Mouse (Mus musculus): ENCODE data around the gene Xpo5. TPM values are rescaled to one million over a fixed set of nuclear protein-coding genes. Genes with fewer than 3 reads are reported as not detected.
A peak's percentile ranks its signal among the peaks of the same experiment; 100 is the strongest.

Gene Xpo5
- polyA plus RNA-seq, 1 experiment, result 46.1 TPM

DNA sequence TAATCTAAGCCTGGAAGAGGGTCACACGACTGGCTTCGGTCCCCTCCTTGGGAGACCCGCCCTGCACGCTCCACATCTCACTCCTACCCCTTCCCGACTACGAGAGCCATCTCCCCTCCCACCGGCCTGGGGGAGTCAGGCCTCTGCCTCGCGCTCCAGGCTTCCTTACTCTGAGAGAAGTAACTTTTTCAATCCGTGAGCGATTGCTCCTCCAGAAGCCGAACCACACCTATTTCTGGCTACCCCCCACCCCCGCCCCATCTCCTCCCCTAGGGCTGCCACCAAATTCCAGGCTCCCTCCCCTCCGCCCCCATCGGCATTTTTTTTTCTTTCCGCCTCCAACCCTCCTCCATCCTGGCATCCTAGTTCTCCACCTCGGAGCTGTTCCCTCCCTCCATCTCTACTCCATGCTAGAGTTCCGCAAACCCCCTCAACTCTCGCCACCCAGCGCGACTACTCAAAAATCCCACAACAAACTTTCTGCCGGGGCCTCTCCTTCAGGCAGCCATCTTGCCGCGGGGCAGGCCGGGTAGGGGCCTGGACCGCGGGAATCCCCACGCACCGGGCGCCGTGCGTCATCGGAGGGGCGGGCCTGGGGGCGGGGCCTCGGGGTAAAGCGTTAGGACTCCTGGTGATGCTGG, 80.0 kb downstream of the Xpo5 start, which contains the start of gene Tjap1:
TSS of gene Tjap1 (minus strand) at position 544 of the 641 bp plus-strand sequence.
- H3K79me2 ChIP-seq (ENCODE audit: control insufficient read depth, insufficient read depth), result peaks cover 47% of the 10 kb centered on the region
- peak within 1 kb of the TSS; percentile 80 for H3ac ChIP-seq (ENCODE audit: control insufficient read depth, insufficient read length, low read depth)
- peaks cover 39% of the 10 kb centered on the region for H3K79me3 ChIP-seq (ENCODE audit: low read depth)
- H3K27me3 ChIP-seq (ENCODE audit: control insufficient read depth, insufficient read depth, insufficient read length), result no peaks in the 10 kb centered on the region
- peaks cover 28% of the 10 kb centered on the region for H3K36me3 ChIP-seq (ENCODE audit: control insufficient read depth, insufficient read depth)
- no peak for TF ChIP-seq MYOG (IDR thresholded peaks at IDR 0.05; ENCODE audit: control insufficient read depth, extremely low read depth, insufficient read length)
- no peak for TF ChIP-seq USF1 (IDR thresholded peaks at IDR 0.05; ENCODE audit: low read depth)
- no peak for TF ChIP-seq CTCF (IDR thresholded peaks at IDR 0.05; ENCODE audit: control insufficient read depth, insufficient read depth, insufficient read length)
- no peak for TF ChIP-seq FOSL1 (IDR thresholded peaks at IDR 0.05; ENCODE audit: insufficient read depth, low read length, poor library complexity, severe bottlenecking)
- TF ChIP-seq MYOD1 (IDR thresholded peaks at IDR 0.05; ENCODE audit: control insufficient read depth, insufficient read length, low read depth), result no peak
- no peak for TF ChIP-seq CEBPB (IDR thresholded peaks at IDR 0.05; ENCODE audit: low read depth)
- no peak for TF ChIP-seq MAX (IDR thresholded peaks at IDR 0.05)
- peak within 1 kb of the TSS; percentile 63 for H3K4me3 ChIP-seq (ENCODE audit: insufficient read depth, poor library complexity, severe bottlenecking)

DNA sequence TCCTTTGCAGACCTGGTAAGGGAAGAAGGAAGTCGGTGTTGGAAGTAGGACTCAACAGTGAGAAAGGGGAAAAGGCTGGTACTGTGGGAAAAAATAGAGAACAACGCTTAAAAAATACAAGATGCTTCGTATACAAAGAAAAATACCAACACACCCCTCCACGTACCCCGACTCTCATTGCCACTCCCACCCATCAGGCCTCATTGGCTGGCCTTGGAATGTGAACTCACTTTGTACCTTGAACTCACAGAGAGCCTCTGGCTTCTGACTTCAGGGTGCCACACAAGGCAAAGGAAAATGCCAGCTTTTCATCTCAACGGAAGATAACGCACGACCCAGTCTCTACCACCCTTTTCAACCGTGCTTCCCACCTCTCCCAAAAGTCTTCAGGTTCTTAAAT, 80.6 kb downstream of the Xpo5 start:
- H3K27me3 ChIP-seq (ENCODE audit: control insufficient read depth, insufficient read depth, insufficient read length), result no peaks in the 10 kb centered on the region
- TF ChIP-seq USF1 (IDR thresholded peaks at IDR 0.05; ENCODE audit: low read depth) (no peak), FOSL1 (IDR thresholded peaks at IDR 0.05; ENCODE audit: insufficient read depth, low read length, poor library complexity, severe bottlenecking) (no peak), MAX (IDR thresholded peaks at IDR 0.05) (no peak), CEBPB (IDR thresholded peaks at IDR 0.05; ENCODE audit: low read depth) (no peak), MYOG (IDR thresholded peaks at IDR 0.05; ENCODE audit: control insufficient read depth, extremely low read depth, insufficient read length) (no peak), MYOD1 (IDR thresholded peaks at IDR 0.05; ENCODE audit: control insufficient read depth, insufficient read length, low read depth) (no peak), CTCF (IDR thresholded peaks at IDR 0.05; ENCODE audit: control insufficient read depth, insufficient read depth, insufficient read length) (no peak)
- H3K4me3 ChIP-seq (ENCODE audit: insufficient read depth, poor library complexity, severe bottlenecking), result no peak overlapping the region
- H3K36me3 ChIP-seq (ENCODE audit: control insufficient read depth, insufficient read depth), result peaks cover 28% of the 10 kb centered on the region
- no peak overlapping the region for H3ac ChIP-seq (ENCODE audit: control insufficient read depth, insufficient read length, low read depth)
- peaks cover 45% of the 10 kb centered on the region for H3K79me2 ChIP-seq (ENCODE audit: control insufficient read depth, insufficient read depth)
- H3K79me3 ChIP-seq (ENCODE audit: low read depth), result peaks cover 39% of the 10 kb centered on the region

DNA sequence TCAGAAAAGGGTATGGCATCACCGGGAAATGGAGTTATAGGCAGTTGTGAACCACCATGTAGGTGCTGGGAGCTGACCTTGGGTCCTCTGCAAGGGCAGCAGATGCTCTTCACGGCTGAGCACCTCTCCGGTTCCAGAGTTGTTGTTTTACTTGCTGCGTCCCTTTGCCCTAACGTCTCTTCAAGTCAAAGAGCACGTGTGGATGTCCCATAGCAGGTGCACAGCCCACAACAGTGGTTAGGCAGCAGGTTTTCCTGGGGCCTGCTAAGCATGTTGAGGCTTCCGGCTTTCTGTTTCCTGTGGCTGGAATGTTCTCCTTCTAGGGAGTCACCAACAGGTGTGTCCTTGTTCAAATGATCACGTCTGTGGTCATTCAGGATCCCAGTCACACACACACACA, 81.3 kb downstream of the Xpo5 start:
- peaks cover 21% of the 10 kb centered on the region for H3K36me3 ChIP-seq (ENCODE audit: control insufficient read depth, insufficient read depth)
- no peak overlapping the region for H3K4me3 ChIP-seq (ENCODE audit: insufficient read depth, poor library complexity, severe bottlenecking)
- peaks cover 37% of the 10 kb centered on the region for H3K79me3 ChIP-seq (ENCODE audit: low read depth)
- H3ac ChIP-seq (ENCODE audit: control insufficient read depth, insufficient read length, low read depth), result no peak overlapping the region
- peaks cover 37% of the 10 kb centered on the region for H3K79me2 ChIP-seq (ENCODE audit: control insufficient read depth, insufficient read depth)
- TF ChIP-seq MYOD1 (IDR thresholded peaks at IDR 0.05; ENCODE audit: control insufficient read depth, insufficient read length, low read depth) (peak; percentile 14), USF1 (IDR thresholded peaks at IDR 0.05; ENCODE audit: low read depth) (no peak)
- H3K27me3 ChIP-seq (ENCODE audit: control insufficient read depth, insufficient read depth, insufficient read length), result no peaks in the 10 kb centered on the region

DNA sequence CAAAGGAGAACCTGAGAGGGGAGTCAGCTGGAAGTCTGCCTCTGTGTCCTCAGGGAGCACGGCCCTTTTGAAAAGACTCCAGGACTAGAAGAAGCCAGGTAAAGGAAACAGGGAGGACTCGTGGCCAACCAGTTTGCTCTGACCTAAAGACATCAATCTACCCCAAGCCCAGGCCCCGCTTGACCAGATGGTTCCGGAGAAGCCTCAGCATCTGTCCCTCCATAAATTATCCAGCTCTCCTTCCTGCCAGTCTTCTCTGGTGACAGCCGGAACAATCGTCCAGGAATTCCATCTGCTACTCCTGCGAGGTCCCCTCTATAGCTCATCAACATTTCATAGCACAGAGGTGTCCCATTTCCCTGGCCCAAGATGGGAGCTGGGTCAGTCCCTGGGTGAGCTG, 82.1 kb downstream of the Xpo5 start:
- Histone ChIP-seq H3K79me3 (ENCODE audit: low read depth) (peaks cover 29% of the 10 kb centered on the region), H3K36me3 (ENCODE audit: control insufficient read depth, insufficient read depth) (peaks cover 13% of the 10 kb centered on the region), H3K27me3 (ENCODE audit: control insufficient read depth, insufficient read depth, insufficient read length) (no peaks in the 10 kb centered on the region), H3K4me3 (ENCODE audit: insufficient read depth, poor library complexity, severe bottlenecking) (no peak overlapping the region), H3K79me2 (ENCODE audit: control insufficient read depth, insufficient read depth) (peaks cover 30% of the 10 kb centered on the region), H3ac (ENCODE audit: control insufficient read depth, insufficient read length, low read depth) (no peak overlapping the region)
- peak; percentile 81 for TF ChIP-seq MYOD1 (IDR thresholded peaks at IDR 0.05; ENCODE audit: control insufficient read depth, insufficient read length, low read depth)
- no peak for TF ChIP-seq MAX (IDR thresholded peaks at IDR 0.05)

DNA sequence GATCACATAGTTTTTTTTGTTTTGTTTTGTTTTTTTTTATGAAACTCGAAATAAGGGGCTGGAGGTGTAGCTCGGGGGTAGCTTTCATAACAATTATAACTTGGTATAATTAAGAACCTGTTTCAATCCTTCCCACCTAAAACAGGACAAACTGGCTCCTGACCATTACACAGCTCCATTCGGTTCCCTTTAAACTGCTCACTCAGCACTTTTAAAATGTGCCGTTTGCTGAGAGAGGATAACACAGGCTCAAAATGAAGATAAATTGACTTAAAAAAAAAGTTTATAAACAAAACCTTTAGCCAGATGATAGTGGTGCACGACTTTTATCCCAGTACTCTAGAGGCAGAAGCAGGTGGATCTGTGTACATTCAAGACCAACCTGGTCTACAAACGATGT, 82.8 kb downstream of the Xpo5 start:
- no peaks in the 10 kb centered on the region for H3K27me3 ChIP-seq (ENCODE audit: control insufficient read depth, insufficient read depth, insufficient read length)
- TF ChIP-seq CEBPB (IDR thresholded peaks at IDR 0.05; ENCODE audit: low read depth) (no peak), MYOD1 (IDR thresholded peaks at IDR 0.05; ENCODE audit: control insufficient read depth, insufficient read length, low read depth) (no peak), MAX (IDR thresholded peaks at IDR 0.05) (no peak), MYOG (IDR thresholded peaks at IDR 0.05; ENCODE audit: control insufficient read depth, extremely low read depth, insufficient read length) (no peak), USF1 (IDR thresholded peaks at IDR 0.05; ENCODE audit: low read depth) (no peak), CTCF (IDR thresholded peaks at IDR 0.05; ENCODE audit: control insufficient read depth, insufficient read depth, insufficient read length) (no peak), FOSL1 (IDR thresholded peaks at IDR 0.05; ENCODE audit: insufficient read depth, low read length, poor library complexity, severe bottlenecking) (no peak)
- peaks cover 6% of the 10 kb centered on the region for H3K36me3 ChIP-seq (ENCODE audit: control insufficient read depth, insufficient read depth)
- peaks cover 22% of the 10 kb centered on the region for H3K79me3 ChIP-seq (ENCODE audit: low read depth)
- no peak overlapping the region for H3ac ChIP-seq (ENCODE audit: control insufficient read depth, insufficient read length, low read depth)
- H3K79me2 ChIP-seq (ENCODE audit: control insufficient read depth, insufficient read depth), result peaks cover 22% of the 10 kb centered on the region
- H3K4me3 ChIP-seq (ENCODE audit: insufficient read depth, poor library complexity, severe bottlenecking), result no peak overlapping the region

DNA sequence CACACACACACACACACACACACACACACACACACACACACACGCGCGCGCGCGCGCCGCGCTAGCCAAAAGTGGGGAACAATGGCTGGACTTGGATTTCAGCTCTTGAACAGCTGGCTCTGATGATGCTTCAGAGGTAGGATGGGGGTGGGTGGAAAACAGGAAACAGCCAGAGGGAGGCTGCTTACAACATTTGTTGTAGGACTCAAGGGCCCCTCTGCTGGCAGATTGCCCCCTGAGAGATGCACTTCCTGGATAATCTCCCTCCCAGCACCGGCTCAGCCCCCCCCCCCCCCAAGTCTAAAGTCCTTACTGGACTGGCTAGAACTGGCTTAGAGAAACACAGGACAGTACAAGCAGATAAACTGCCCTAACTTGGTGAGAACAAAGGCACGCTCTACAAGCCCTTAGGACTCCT, 85.1 kb downstream of the Xpo5 start:
- Histone ChIP-seq H3K79me2 (ENCODE audit: control insufficient read depth, insufficient read depth) (no peaks in the 10 kb centered on the region), H3K79me3 (ENCODE audit: low read depth) (peaks cover under 1% of the 10 kb centered on the region), H3K4me3 (ENCODE audit: insufficient read depth, poor library complexity, severe bottlenecking) (no peak overlapping the region), H3K36me3 (ENCODE audit: control insufficient read depth, insufficient read depth) (no peaks in the 10 kb centered on the region), H3ac (ENCODE audit: control insufficient read depth, insufficient read length, low read depth) (no peak overlapping the region), H3K27me3 (ENCODE audit: control insufficient read depth, insufficient read depth, insufficient read length) (no peaks in the 10 kb centered on the region)
- no peak for TF ChIP-seq MYOG (IDR thresholded peaks at IDR 0.05; ENCODE audit: control insufficient read depth, extremely low read depth, insufficient read length)

Small RNAs within 50 kb of the gene (microRNA-seq; reads per million reads assigned to microRNA genes)
- 0.40 reads per million, percentile 3 among the genes with 10 or more reads in this experiment for gene Mir693 (ENCODE audit: borderline microRNAs expressed)

Other genes with a start within 250 kb of the Xpo5 start
- gene Vegfa, start 170.4 kb upstream of the Xpo5 start, polyA plus RNA-seq (2012; fragmentation: generic; extraction: Trizol), result 52.5 TPM
- 136 TPM for gene Mrps18a, start 91.8 kb upstream of the Xpo5 start, polyA plus RNA-seq (2012; fragmentation: generic; extraction: Trizol)
- gene Rsph9, start 58.6 kb upstream of the Xpo5 start, polyA plus RNA-seq (2012; fragmentation: generic; extraction: Trizol), result 2.5 TPM
- gene Mad2l1bp, start 49.2 kb upstream of the Xpo5 start, polyA plus RNA-seq (2012; fragmentation: generic; extraction: Trizol), result 29.6 TPM
- 14.4 TPM for gene Gtpbp2, start 41.8 kb upstream of the Xpo5 start, polyA plus RNA-seq (2012; fragmentation: generic; extraction: Trizol)
- 14.4 TPM for gene Polh, start 137 bp upstream of the Xpo5 start, polyA plus RNA-seq (2012; fragmentation: generic; extraction: Trizol)
- 125 TPM for gene Polr1c, start 45.3 kb downstream of the Xpo5 start, polyA plus RNA-seq (2012; fragmentation: generic; extraction: Trizol)
- gene Yipf3, start 45.3 kb downstream of the Xpo5 start, polyA plus RNA-seq (2012; fragmentation: generic; extraction: Trizol), result 78.3 TPM
- 5.3 TPM for gene Lrrc73, start 50.7 kb downstream of the Xpo5 start, polyA plus RNA-seq (2012; fragmentation: generic; extraction: Trizol)
- 79.3 TPM for gene Tjap1, start 80.2 kb downstream of the Xpo5 start, polyA plus RNA-seq (2012; fragmentation: generic; extraction: Trizol)
- gene Dlk2, start 94.6 kb downstream of the Xpo5 start, polyA plus RNA-seq (2012; fragmentation: generic; extraction: Trizol), result 14.7 TPM
- 4.0 TPM for gene Abcc10, start 125.6 kb downstream of the Xpo5 start, polyA plus RNA-seq (2012; fragmentation: generic; extraction: Trizol)
- 3.4 TPM for gene Zfp318, start 180.9 kb downstream of the Xpo5 start, polyA plus RNA-seq (2012; fragmentation: generic; extraction: Trizol)
- not detected for gene Crip3, start 226.1 kb downstream of the Xpo5 start, polyA plus RNA-seq (2012; fragmentation: generic; extraction: Trizol)
- gene Slc22a7, start 235.7 kb downstream of the Xpo5 start, polyA plus RNA-seq (2012; fragmentation: generic; extraction: Trizol), result not detected